Mouse (Mus musculus) heart, embryonic 10.5 days (tissue): Measurements from ENCODE around the gene Tgfbr3l. TPM values are rescaled to one million over a fixed set of nuclear protein-coding genes. Genes with fewer than 3 reads are reported as not detected.

Source experiments
- DNase-seq: peaks from one replicate; pipeline ENCODE4 v3.0.0-alpha.2; 2017; ENCODE audit warnings: low spot score
- H3K27ac ChIP-seq: fragments of 300-500 bp; sonication (generic); 2 replicates; pipeline ENCODE4 v1.5.1; 2016; ENCODE audit warnings: mild to moderate bottlenecking
- H3K27me3 ChIP-seq: fragments of 300-500 bp; sonication (generic); 2 replicates; pipeline ENCODE4 v1.6.1; 2016; ENCODE audit warnings: mild to moderate bottlenecking; ENCODE audit not compliant: poor library complexity, insufficient read depth, severe bottlenecking
- H3K36me3 ChIP-seq: fragments of 300-500 bp; sonication (generic); 2 replicates; pipeline ENCODE4 v1.6.1; 2016; ENCODE audit warnings: mild to moderate bottlenecking, moderate library complexity
- H3K4me1 ChIP-seq: fragments of 300-500 bp; sonication (generic); 2 replicates; pipeline ENCODE4 v1.6.1; 2016; ENCODE audit warnings: mild to moderate bottlenecking
- H3K4me3 ChIP-seq: fragments of 300-500 bp; sonication (generic); 2 replicates; pipeline ENCODE4 v1.5.1; 2016; ENCODE audit warnings: mild to moderate bottlenecking, moderate library complexity
- H3K9me3 ChIP-seq: fragments of 300-500 bp; sonication (generic); 2 replicates; pipeline ENCODE4 v1.6.1; 2016; ENCODE audit warnings: mild to moderate bottlenecking, moderate library complexity
- WGBS: fragments of 180-500 bp; shearing (Covaris S2); methylation state at CpG from one replicate; pipeline ENCODE4 v1.1.7; 2016; 5-methylcytosine and 5-hydroxymethylcytosine counted together
- polyA plus RNA-seq: library from polyadenylated mRNA; unstranded; fragments of >200 nt; fragmentation: Nextera tagmentation; extraction: Ambion mirVana; gene quantifications from 2 replicates; pipeline ENCODE4 v1.2.1, GENCODE M21; 2016

Gene Tgfbr3l
- polyA plus RNA-seq, 1 experiment from 2014 or later, result 2.4 TPM

DNA sequence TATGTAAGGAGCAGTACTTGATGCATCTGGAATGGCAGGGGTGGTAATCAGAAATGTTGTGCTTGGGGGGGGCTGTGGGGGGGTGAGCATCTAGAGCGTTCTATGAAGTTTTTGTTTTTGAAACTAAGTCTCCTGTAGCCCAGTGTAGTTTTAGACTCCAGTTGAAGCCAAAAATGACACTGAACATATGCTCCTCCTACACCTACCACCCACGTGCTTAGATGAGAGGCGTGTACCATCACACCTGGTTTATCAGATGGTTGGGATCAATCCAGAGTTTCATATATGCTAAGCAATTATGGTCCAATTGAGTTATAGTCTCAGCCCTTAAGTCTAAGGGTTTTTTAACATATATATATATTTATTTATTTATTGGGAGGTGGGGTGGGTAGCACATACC is 28.4 kb upstream of the Tgfbr3l start:
- Histone ChIP-seq H3K36me3 (no peaks in the 10 kb centered on the region), H3K4me1 (peaks cover 16% of the 10 kb centered on the region), H3K27ac (no peak overlapping the region), H3K4me3 (no peak overlapping the region), H3K9me3 (no peaks in the 10 kb centered on the region), H3K27me3 (peaks cover 64% of the 10 kb centered on the region)
- WGBS, result 85% methylated on average over 3 of the region's 3 CpGs
- DNase-seq, result no peak

DNA sequence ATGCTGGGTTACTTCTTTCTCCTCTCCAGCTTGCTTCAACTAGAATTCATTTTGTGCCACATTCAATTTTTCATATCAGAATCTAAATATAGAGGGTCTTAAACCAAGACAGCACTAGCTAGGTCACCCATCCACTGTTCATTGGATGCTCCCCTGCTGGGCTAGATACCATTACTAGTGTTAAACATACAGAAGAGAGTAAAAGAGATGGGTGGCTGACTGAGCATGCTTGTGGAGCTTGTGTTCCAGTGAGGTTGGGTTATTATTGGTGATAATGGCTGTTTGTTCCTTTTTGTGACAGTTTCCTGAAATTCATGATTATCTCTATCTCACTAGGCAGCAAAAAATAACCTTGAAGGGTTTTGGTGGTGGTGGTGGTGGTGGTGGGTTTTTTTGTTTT is 26.0 kb upstream of the Tgfbr3l start:
- no peaks in the 10 kb centered on the region for H3K36me3 ChIP-seq
- peaks cover 12% of the 10 kb centered on the region for H3K4me1 ChIP-seq
- DNase-seq, result no peak
- H3K9me3 ChIP-seq, result no peaks in the 10 kb centered on the region
- H3K27me3 ChIP-seq, result peaks cover 61% of the 10 kb centered on the region
- H3K27ac ChIP-seq, result no peak overlapping the region
- H3K4me3 ChIP-seq, result no peak overlapping the region

DNA sequence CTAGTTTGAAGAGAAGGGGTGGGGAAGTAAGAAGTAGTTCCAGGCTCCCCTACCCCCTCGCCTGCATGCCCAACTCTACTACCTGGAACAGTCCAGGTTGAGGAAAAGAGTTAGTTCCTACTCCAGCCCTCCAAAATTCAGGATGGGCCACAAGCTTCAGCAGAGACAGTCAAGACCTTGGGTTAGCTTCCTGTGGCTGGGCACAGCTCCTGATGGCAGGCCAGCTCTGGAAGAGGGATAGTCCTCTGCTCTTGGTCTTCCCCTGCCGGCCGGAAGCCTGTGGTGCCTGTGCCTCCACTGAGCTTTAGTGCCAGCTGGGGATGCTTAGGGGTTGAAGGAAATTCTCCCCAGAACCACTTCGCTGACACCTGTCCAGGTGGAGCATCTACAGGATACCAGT is 21.7 kb upstream of the Tgfbr3l start:
- 9% methylated on average over 4 of the region's 4 CpGs for WGBS
- peaks cover 9% of the 10 kb centered on the region for H3K4me1 ChIP-seq
- H3K36me3 ChIP-seq, result no peaks in the 10 kb centered on the region
- H3K27me3 ChIP-seq, result peaks cover 57% of the 10 kb centered on the region
- H3K27ac ChIP-seq, result no peak overlapping the region
- H3K4me3 ChIP-seq, result peak overlapping the region; percentile 50
- DNase-seq, result no peak
- H3K9me3 ChIP-seq, result no peaks in the 10 kb centered on the region

DNA sequence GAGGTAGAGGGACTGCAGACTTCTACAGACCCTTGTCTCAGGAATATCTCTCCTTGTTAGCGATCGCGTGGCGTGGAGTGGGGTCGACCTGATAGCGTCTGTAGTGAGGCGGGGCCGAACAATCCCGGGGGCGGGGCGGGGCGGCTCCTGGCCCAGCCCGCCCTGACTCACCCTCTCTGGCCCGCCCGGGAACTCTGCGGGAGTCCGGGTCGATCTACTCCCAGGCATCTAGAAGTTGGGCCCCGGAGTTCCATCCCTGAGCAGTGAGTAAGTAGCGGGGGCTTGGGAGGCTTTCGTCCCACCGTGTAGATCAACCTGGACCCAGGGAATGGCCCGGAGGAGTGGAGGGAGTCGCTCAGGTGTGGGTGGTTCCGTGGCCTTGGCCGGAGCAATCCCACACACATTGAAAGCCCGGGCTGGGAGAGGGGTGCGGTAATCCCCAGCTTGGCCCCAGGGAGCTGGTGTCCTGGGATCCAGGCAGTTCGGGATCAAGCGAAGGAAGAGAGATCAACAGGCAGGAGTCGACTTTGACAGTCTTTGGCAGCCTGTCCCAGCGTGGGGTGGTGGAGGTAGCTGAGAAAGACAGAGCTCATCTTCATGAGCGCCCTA is 21.2 kb upstream of the Tgfbr3l start, which contains the start of gene Lrrc8e:
Gene Lrrc8e, plus strand, starts transcription at position 89 of the 609 bp plus-strand sequence.
- WGBS, result 4% methylated on average over 33 of the region's 33 CpGs
- no peak for DNase-seq
- Histone ChIP-seq H3K36me3 (no peaks in the 10 kb centered on the region), H3K9me3 (no peaks in the 10 kb centered on the region), H3K27ac (no peak within 1 kb of the TSS), H3K4me1 (peaks cover 9% of the 10 kb centered on the region), H3K4me3 (peak within 1 kb of the TSS; percentile 50), H3K27me3 (peaks cover 57% of the 10 kb centered on the region)

DNA sequence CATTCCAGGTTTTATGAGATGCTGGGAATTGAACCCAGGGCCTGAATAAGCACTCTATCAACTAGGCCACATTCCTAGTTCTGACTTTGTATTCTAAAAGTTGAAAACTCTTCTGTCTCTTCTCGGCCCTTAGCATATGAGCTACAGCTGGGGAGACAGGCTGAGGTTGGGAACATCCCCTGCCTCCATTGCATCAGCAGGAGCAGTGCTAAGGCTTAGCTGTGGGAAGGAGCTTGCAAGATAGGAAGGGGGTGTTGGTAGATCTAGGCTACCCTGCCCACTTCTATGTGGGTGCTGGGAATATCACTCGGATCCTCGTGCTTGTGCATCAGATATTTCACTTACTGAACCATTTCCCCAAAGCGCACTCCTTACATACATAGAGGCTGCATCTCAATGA is 20.1 kb upstream of the Tgfbr3l start:
- H3K4me3 ChIP-seq, result no peak overlapping the region
- DNase-seq, result no peak
- H3K27ac ChIP-seq, result no peak overlapping the region
- peaks cover 9% of the 10 kb centered on the region for H3K4me1 ChIP-seq
- WGBS, result 83% methylated on average over 4 of the region's 4 CpGs
- no peaks in the 10 kb centered on the region for H3K9me3 ChIP-seq
- H3K36me3 ChIP-seq, result no peaks in the 10 kb centered on the region
- peaks cover 57% of the 10 kb centered on the region for H3K27me3 ChIP-seq

DNA sequence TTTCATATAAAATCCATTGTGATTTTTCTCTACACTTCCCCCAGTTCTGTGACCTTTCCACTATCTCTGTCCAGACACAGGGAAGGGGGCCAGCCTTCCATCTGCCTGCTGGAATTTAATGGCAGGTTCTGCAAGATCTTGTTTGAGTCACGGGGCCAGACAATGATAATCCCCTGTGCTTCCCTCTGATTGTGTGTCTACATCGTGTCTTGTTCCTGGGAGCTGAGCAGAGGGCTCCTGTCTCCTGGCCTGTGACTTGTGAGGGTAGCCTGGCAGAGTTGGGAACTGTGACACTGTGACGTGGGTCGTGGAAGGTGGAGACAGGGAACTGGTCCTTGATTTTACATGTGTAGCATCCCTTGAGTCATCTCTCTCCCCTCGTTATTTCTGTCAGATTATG is 18.2 kb upstream of the Tgfbr3l start:
- WGBS, result 71% methylated on average over 5 of the region's 5 CpGs
- no peaks in the 10 kb centered on the region for H3K36me3 ChIP-seq
- no peak for DNase-seq
- no peak overlapping the region for H3K27ac ChIP-seq
- peaks cover 52% of the 10 kb centered on the region for H3K27me3 ChIP-seq
- H3K9me3 ChIP-seq, result no peaks in the 10 kb centered on the region
- peaks cover 9% of the 10 kb centered on the region for H3K4me1 ChIP-seq
- H3K4me3 ChIP-seq, result no peak overlapping the region

DNA sequence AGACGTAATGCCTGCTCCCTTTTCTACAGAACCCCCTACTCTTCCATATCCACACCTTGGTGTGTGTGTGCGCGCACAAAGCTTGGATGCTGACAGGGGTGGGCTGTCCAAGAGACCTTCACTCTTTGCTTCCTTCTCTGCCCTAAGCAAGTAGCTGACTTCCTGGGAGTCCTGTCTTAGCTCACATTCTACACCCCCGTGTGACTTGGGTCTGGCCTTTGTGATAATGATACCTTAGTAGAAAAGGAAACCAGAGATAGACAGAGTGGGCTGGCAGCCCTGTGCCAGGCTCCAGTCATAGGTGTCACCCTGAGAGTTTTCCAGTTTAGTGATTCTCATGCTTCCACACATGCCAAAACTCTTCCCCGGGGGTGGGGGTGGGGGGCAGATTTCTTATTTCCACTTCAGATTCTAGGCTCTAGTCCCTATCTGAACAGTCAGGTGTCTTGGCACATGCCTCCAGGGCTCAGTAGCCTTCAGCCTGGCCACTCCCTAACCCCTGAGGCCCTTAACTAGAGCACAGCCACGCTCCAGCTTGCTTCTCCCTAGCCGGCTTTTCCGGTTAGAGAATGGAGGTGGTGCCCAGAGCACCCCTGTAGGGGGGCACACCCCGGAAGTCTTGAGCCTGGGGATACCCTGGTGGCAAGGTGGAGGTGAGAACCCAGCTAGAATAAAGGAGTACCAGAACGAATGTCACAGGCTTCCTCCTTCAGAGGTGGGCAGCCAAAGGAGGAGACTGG is 17.2 kb upstream of the Tgfbr3l start:
- Histone ChIP-seq H3K36me3 (no peaks in the 10 kb centered on the region), H3K4me3 (no peak overlapping the region), H3K4me1 (peaks cover 9% of the 10 kb centered on the region), H3K9me3 (no peaks in the 10 kb centered on the region), H3K27me3 (peaks cover 54% of the 10 kb centered on the region), H3K27ac (no peak overlapping the region)
- DNase-seq, result no peak
- WGBS, result 52% methylated on average over 10 of the region's 10 CpGs

DNA sequence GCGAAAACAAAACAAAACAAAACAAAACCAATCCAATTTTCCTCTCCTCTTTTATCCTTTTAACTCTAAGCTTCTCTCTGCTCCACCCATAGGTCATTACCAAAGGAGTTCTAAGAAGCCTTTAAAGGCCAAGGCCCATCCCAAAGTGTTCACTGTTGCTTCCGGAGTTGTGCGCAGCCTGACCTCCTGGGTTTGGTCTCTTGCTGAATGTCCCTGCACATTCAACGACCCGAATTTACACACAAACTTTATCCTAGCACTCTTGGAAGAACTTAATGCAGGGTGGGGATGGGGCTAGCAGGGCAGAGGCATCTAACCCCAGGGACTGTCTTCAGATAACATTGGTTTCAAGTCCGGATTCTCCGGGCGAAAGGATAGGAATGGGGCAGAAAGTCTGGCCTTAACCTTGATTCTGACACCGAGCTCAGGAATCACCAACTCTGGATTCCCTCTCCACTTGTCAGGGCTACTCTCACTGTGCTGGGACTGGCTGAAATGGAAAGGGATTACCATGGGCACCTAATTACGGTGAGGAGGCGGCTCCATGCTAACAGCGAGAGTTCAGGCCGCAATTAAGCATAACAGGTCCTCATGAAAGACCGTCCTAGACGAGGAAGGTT is 10.1 kb upstream of the Tgfbr3l start:
- WGBS, result 21% methylated on average over 15 of the region's 15 CpGs
- Histone ChIP-seq H3K27ac (peak overlapping the region; percentile 97), H3K9me3 (no peaks in the 10 kb centered on the region), H3K36me3 (peaks cover 22% of the 10 kb centered on the region), H3K4me1 (peaks cover 21% of the 10 kb centered on the region), H3K27me3 (peaks cover 22% of the 10 kb centered on the region), H3K4me3 (peak overlapping the region; percentile 81)
- no peak for DNase-seq

DNA sequence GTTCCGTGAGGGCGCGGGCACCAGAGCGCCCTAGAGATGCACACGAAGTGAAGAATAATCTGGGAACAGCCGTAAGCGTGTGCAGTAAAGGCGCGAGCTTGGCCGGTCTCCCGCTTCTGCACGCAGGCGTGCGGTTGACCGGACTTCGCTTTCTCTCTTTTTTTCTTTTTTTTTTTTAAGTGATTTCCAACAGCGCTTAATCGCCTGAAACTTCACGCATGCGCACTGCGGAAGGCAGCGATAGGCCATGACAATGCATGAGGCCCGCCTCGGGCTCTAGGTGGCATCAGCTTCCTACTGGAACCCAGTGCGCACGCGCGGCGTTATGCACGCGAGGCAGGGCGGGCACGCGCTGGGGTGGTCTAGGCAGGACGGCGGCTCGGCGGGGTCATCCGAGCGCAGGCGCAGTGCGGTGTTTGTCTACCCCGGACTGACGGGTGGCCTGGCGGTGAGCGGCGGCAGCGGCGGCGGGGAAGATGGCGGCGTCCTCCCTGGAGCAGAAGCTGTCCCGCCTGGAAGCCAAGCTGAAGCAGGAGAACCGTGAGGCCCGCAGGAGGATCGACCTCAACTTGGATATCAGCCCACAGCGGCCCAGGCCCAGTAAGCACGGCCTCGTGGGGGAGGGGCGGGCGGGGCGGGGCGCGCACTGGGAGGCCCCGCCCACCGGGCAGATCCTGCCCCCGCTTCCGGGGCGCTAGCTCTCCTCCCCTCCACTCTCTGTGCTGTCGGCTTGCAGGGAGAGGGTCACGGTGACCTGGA is 9.4 kb upstream of the Tgfbr3l start, which contains the start of the genes Map2k7 and Gm49320:
Gene Map2k7, plus strand, starts transcription at position 307 of the 759 bp plus-strand sequence.
Gene Gm49320, plus strand, starts transcription at position 432 of the 759 bp plus-strand sequence.
- peak; percentile 99 for DNase-seq
- Histone ChIP-seq H3K9me3 (no peaks in the 10 kb centered on the region), H3K36me3 (peaks cover 29% of the 10 kb centered on the region), H3K4me1 (peaks cover 21% of the 10 kb centered on the region), H3K27ac (peak within 1 kb of the TSS; percentile 97), H3K4me3 (peak within 1 kb of the TSS; percentile 81), H3K27me3 (peaks cover 22% of the 10 kb centered on the region)
- under 1% methylated on average over 71 of the region's 71 CpGs for WGBS

DNA sequence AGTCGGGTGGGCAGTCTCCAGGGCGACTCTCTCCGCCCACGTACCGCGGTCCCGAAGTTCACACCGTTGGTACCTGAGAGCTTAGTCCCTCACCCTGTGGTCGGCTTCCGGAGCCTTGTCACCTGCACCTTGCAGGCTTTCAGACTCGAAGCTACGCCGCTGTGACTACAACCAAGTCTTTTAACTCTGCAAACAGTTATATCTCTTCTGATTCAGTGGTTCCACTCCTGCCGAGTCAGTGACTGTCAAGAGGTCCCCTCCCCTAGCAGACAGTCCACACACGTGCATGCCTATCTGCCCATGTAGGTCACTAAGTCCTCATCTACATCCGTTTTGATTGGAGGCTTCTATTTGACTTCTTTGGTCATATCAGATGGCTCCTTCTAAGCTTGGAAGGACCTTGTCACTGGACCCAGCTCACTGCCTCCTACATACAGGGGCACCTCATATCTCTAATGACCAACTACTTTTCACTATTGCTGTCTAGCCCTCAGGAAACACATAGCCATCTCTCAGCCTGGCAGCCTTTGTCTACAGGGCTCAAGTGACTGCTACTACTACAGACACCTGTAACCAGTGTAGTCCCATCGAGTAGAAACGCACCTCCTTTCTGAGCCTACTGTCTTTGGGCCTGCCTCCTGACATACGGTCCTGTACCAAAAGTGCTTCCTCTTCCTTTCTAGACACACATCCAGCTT is 8.7 kb upstream of the Tgfbr3l start:
- peaks cover 15% of the 10 kb centered on the region; the same call in 1 of the 2 replicates for H3K27me3 ChIP-seq
- peaks cover 21% of the 10 kb centered on the region for H3K4me1 ChIP-seq
- no peaks in the 10 kb centered on the region for H3K9me3 ChIP-seq
- H3K27ac ChIP-seq, result peak overlapping the region; percentile 97
- H3K36me3 ChIP-seq, result peaks cover 36% of the 10 kb centered on the region
- H3K4me3 ChIP-seq, result peak overlapping the region; percentile 81
- DNase-seq, result no peak
- WGBS, result 13% methylated on average over 19 of the region's 19 CpGs

DNA sequence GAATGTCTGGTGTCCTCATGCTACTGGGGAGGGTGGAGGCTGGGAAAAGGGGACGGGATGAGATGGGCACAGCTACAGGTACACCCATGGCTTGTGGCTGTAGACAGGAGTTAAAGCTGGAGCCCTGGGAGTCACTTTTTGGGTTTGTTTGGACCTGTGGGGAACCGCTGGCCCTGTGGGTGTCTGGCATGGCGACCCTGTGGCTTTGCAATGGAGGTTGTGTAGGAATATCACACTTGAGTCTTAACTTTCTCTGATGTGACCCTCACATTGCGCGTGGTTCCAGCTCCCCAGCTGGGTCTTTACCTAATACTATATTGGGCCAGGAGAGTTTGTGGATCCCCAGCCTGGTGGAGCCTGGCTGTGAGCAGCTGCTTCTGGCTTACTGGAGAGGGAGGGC is 3.0 kb upstream of the Tgfbr3l start:
- H3K27ac ChIP-seq, result no peak overlapping the region
- H3K4me1 ChIP-seq, result peaks cover 26% of the 10 kb centered on the region
- peaks cover 75% of the 10 kb centered on the region for H3K36me3 ChIP-seq
- H3K27me3 ChIP-seq, result no peaks in the 10 kb centered on the region
- no peak for DNase-seq
- no peak overlapping the region for H3K4me3 ChIP-seq
- no peaks in the 10 kb centered on the region for H3K9me3 ChIP-seq
- 95% methylated on average over 5 of the region's 5 CpGs for WGBS

DNA sequence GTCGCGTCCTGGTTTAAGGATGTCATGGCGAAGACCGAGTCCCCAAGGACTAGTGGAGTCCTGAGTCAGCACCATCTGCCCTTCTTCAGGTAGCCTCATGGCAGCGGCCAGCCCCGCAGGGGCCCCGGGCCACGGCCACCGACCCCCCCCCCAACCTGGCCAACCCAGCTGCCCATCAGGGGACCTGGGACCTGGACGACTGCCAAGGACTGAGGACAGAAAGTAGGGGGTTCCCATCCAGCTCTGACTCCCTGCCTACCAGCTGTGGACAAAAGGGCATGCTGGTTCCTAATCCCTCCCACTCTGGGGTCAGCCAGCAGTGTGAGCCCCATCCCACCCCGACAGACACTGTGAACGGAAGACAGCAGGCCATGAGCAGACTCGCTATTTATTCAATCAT is 2.3 kb upstream of the Tgfbr3l start:
- no peak overlapping the region for H3K4me3 ChIP-seq
- WGBS, result 86% methylated on average over 13 of the region's 13 CpGs
- H3K4me1 ChIP-seq, result peaks cover 29% of the 10 kb centered on the region
- peaks cover 75% of the 10 kb centered on the region for H3K36me3 ChIP-seq
- H3K27me3 ChIP-seq, result no peaks in the 10 kb centered on the region
- H3K27ac ChIP-seq, result no peak overlapping the region
- no peaks in the 10 kb centered on the region for H3K9me3 ChIP-seq
- no peak for DNase-seq
